Mouse (Mus musculus): ENCODE data around the gene Olfr969. TPM values are rescaled to one million over a fixed set of nuclear protein-coding genes. Genes with fewer than 3 reads are reported as not detected.
"Not testable (repeated sequence)": the region's sequence is repeated elsewhere in the genome, so short reads cannot be mapped to it uniquely, and the experiment has no call there.

The Olfr969 gene
- polyA plus RNA-seq (2015; fragmentation: Nextera tagmentation; extraction: Ambion mirVana) = not detected in 2 replicates

DNA sequence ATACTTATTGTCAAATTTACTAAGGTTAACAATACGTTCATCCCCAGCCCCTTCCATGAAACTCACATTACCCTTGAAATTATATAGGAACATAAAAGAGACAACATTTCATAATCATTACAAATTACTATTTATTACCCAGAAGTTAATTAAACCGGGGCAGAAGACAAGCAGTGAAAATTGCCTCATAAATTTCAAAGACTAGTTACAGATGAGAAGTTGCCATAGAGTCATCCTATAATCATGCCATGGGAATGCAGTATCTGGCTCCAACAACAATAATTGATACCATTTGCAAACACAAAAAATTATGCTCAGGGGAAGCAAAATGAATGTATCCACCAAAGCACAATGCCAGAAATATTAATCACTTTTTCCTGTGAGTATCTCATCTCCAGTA is at the start of gene Olfr969:
Olfr969 (plus strand) TSS at position 388 of the 400 bp plus-strand sequence.
- H3K27ac ChIP-seq (ENCODE audit: low read length) = no peak within 1 kb of the TSS
- no peak for ATAC-seq (ENCODE audit: insufficient read depth, low FRiP score)
- no peak within 1 kb of the TSS for H3K9ac ChIP-seq (ENCODE audit: low read length)
- no peaks in the 10 kb centered on the region for H3K36me3 ChIP-seq (ENCODE audit: control insufficient read depth, insufficient read depth, low read length)
- H3K9me3 ChIP-seq (replicated peaks; ENCODE audit: control insufficient read depth, low read length) = no peaks in the 10 kb centered on the region
- H3K4me3 ChIP-seq (replicated peaks; ENCODE audit: low read length) = no peak within 1 kb of the TSS
- 74% methylated on average over 2 of the region's 2 CpGs for WGBS
- no peaks in the 10 kb centered on the region for H3K4me1 ChIP-seq (ENCODE audit: control insufficient read depth, insufficient read depth, low read length)
- no peak within 1 kb of the TSS for H3K4me2 ChIP-seq (ENCODE audit: low read depth, low read length)
- no peaks in the 10 kb centered on the region for H3K27me3 ChIP-seq (ENCODE audit: control insufficient read depth, insufficient read depth, low read length)

DNA sequence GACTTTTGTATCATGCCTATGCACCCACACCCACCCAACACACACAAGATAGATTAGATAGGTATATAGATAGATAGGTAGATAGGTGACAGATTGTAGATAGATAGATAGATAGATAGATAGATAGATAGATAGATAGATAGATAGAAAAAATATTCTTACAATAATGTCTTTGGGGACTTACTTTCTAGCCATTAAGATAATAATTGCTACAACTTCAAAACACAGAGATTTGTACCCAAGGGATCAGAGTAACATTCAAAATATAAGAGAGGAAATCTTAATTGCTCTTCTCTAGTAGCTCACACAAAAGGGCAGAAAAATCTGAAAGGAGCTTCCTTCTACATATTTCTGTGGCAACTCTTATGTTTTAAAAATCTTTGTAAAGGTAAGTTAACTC is 44.8 kb upstream of the Olfr969 start, which contains the start of gene Olfr967:
Olfr967 (plus strand) TSS at position 301 of the 400 bp plus-strand sequence.
- no peaks in the 10 kb centered on the region for H3K27me3 ChIP-seq (ENCODE audit: control insufficient read depth, insufficient read depth, low read length)
- H3K36me3 ChIP-seq (ENCODE audit: control insufficient read depth, insufficient read depth, low read length) = no peaks in the 10 kb centered on the region
- H3K9ac ChIP-seq (ENCODE audit: low read length) = no peak within 1 kb of the TSS
- no peaks in the 10 kb centered on the region for H3K4me1 ChIP-seq (ENCODE audit: control insufficient read depth, insufficient read depth, low read length)
- no peak within 1 kb of the TSS for H3K4me3 ChIP-seq (replicated peaks; ENCODE audit: low read length)
- no peak within 1 kb of the TSS for H3K27ac ChIP-seq (ENCODE audit: low read length)
- ATAC-seq (ENCODE audit: insufficient read depth, low FRiP score) = no peak
- H3K4me2 ChIP-seq (ENCODE audit: low read depth, low read length) = no peak within 1 kb of the TSS
- H3K9me3 ChIP-seq (replicated peaks; ENCODE audit: control insufficient read depth, low read length) = no peaks in the 10 kb centered on the region

DNA sequence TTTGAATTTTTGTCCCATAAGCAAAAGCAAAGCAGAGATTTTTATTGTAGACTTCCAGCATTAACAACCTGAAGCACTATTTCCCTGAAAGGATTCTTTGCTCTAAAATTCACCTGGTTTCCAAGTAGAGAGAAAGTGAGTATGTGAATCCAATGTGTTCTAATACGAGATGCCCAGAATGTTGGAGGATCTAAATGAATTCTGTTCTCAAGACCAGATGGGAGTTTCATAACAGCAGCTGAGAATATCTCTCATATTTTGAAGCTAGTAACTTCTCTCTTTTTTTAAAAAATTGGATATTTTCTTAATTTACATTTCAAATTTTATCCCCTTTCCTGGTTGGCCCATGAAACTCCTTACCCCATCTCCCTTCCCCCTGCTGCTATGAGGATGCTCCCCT is 44.3 kb upstream of the Olfr969 start:
- Histone ChIP-seq H3K4me2 (ENCODE audit: low read depth, low read length) (no peak overlapping the region), H3K36me3 (ENCODE audit: control insufficient read depth, insufficient read depth, low read length) (no peaks in the 10 kb centered on the region), H3K4me3 (replicated peaks; ENCODE audit: low read length) (no peak overlapping the region), H3K27ac (ENCODE audit: low read length) (no peak overlapping the region), H3K27me3 (ENCODE audit: control insufficient read depth, insufficient read depth, low read length) (no peaks in the 10 kb centered on the region), H3K4me1 (ENCODE audit: control insufficient read depth, insufficient read depth, low read length) (no peaks in the 10 kb centered on the region), H3K9ac (ENCODE audit: low read length) (no peak overlapping the region), H3K9me3 (replicated peaks; ENCODE audit: control insufficient read depth, low read length) (no peaks in the 10 kb centered on the region)
- WGBS = 86% methylated on average over 1 of the region's 1 CpGs
- no peak for ATAC-seq (ENCODE audit: insufficient read depth, low FRiP score)

DNA sequence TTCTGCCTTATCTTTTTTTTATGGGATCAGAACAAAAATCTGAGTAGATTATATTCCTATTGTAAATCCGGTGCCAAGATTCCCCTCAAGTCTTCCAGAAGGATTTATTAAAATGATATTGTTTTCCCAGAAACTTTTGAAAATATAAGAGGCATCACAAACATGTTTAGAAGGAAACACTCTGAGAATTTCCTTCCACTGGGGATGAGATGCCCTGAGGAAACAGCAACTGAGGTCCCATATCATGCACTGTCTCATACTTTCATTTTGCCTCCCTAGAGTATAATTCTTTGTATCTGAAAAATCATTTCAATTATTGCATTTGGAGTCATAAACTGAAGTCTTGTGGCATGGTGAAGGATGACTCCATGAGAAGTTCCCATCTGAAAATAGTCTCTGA is 7.6 kb upstream of the Olfr969 start, which contains the start of gene Olfr968:
Olfr968 (minus strand) TSS at position 101 of the 400 bp plus-strand sequence.
- Histone ChIP-seq H3K36me3 (ENCODE audit: control insufficient read depth, insufficient read depth, low read length) (no peaks in the 10 kb centered on the region), H3K9ac (ENCODE audit: low read length) (no peak within 1 kb of the TSS), H3K4me3 (replicated peaks; ENCODE audit: low read length) (no peak within 1 kb of the TSS), H3K27me3 (ENCODE audit: control insufficient read depth, insufficient read depth, low read length) (no peaks in the 10 kb centered on the region), H3K4me2 (ENCODE audit: low read depth, low read length) (no peak within 1 kb of the TSS), H3K27ac (ENCODE audit: low read length) (no peak within 1 kb of the TSS), H3K9me3 (replicated peaks; ENCODE audit: control insufficient read depth, low read length) (no peaks in the 10 kb centered on the region), H3K4me1 (ENCODE audit: control insufficient read depth, insufficient read depth, low read length) (no peaks in the 10 kb centered on the region)
- ATAC-seq (ENCODE audit: insufficient read depth, low FRiP score) = no peak
- WGBS = 76% methylated on average over 1 of the region's 1 CpGs

DNA sequence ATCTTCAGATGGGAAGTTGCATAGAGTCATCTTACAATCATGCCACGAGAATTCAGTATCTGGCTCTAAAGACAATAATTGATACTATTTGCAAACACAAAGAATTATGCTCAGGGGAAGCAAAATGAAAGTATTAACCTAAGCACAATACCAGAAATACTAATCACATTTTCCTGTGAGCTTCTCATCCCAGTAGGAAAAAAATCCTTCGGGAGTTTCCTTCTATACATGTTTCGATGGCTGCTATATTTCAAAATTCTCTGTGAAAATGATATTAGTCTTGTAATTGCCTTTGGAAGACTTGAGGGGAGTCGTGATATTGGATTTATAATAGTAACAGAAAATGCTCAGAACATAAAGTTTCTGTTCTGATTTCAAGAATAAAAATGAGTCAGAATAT is 17.8 kb downstream of the Olfr969 start, which contains the start of gene Olfr970:
Olfr970 (plus strand) TSS at position 301 of the 400 bp plus-strand sequence.
- no peaks in the 10 kb centered on the region for H3K4me1 ChIP-seq (ENCODE audit: control insufficient read depth, insufficient read depth, low read length)
- no peaks in the 10 kb centered on the region for H3K9me3 ChIP-seq (replicated peaks; ENCODE audit: control insufficient read depth, low read length)
- H3K4me2 ChIP-seq (ENCODE audit: low read depth, low read length) = no peak within 1 kb of the TSS
- ATAC-seq (ENCODE audit: insufficient read depth, low FRiP score) = no peak
- H3K9ac ChIP-seq (ENCODE audit: low read length) = no peak within 1 kb of the TSS
- no peaks in the 10 kb centered on the region for H3K36me3 ChIP-seq (ENCODE audit: control insufficient read depth, insufficient read depth, low read length)
- WGBS = 78% methylated on average over 4 of the region's 4 CpGs
- H3K27me3 ChIP-seq (ENCODE audit: control insufficient read depth, insufficient read depth, low read length) = no peaks in the 10 kb centered on the region
- H3K4me3 ChIP-seq (replicated peaks; ENCODE audit: low read length) = no peak within 1 kb of the TSS
- H3K27ac ChIP-seq (ENCODE audit: low read length) = no peak within 1 kb of the TSS

DNA sequence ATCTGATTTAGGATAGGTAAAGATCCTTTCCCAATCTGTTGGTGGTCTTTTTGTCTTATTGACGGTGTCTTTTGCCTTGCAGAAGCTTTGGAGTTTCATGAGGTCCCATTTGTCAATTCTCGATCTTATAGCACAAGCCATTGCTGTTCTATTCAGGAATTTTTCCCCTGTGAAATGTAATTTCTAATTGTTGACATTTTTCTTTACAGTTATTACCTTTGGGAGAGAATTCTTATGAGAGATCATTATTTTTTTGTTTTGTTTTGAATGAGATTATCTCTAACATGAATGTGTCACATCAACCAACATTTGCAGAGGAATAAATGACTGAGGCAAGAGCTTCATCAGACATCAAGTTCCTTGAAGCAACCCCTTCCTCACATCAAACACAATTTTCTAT is 45.8 kb downstream of the Olfr969 start, which contains the start of gene Olfr971:
Olfr971 (plus strand) TSS at position 301 of the 400 bp plus-strand sequence.
- H3K4me1 ChIP-seq (ENCODE audit: control insufficient read depth, insufficient read depth, low read length); H3K27me3 ChIP-seq (ENCODE audit: control insufficient read depth, insufficient read depth, low read length); H3K4me2 ChIP-seq (ENCODE audit: low read depth, low read length); H3K27ac ChIP-seq (ENCODE audit: low read length); H3K36me3 ChIP-seq (ENCODE audit: control insufficient read depth, insufficient read depth, low read length); ATAC-seq (ENCODE audit: insufficient read depth, low FRiP score); H3K4me3 ChIP-seq (replicated peaks; ENCODE audit: low read length); H3K9me3 ChIP-seq (replicated peaks; ENCODE audit: control insufficient read depth, low read length); H3K9ac ChIP-seq (ENCODE audit: low read length): not testable (repeated sequence)
- 94% methylated on average over 1 of the region's 2 CpGs for WGBS

Other genes starting within 250 kb of the Olfr969 start
- not detected in 2 replicates for gene Olfr958, start 236.9 kb upstream of the Olfr969 start, polyA plus RNA-seq (2015; fragmentation: Nextera tagmentation; extraction: Ambion mirVana)
- not detected in 2 replicates for gene Olfr959, start 215.4 kb upstream of the Olfr969 start, polyA plus RNA-seq (2015; fragmentation: Nextera tagmentation; extraction: Ambion mirVana)
- 30.5 and 40.5 TPM in 2 replicates for gene AW551984, start 186.5 kb upstream of the Olfr969 start, polyA plus RNA-seq (2015; fragmentation: Nextera tagmentation; extraction: Ambion mirVana)
- gene Olfr148, start 180.3 kb upstream of the Olfr969 start, polyA plus RNA-seq (2015; fragmentation: Nextera tagmentation; extraction: Ambion mirVana) = not detected in 2 replicates
- not detected in 2 replicates for gene Olfr960, start 169.6 kb upstream of the Olfr969 start, polyA plus RNA-seq (2015; fragmentation: Nextera tagmentation; extraction: Ambion mirVana)
- gene Olfr961, start 145.9 kb upstream of the Olfr969 start, polyA plus RNA-seq (2015; fragmentation: Nextera tagmentation; extraction: Ambion mirVana) = not detected in 2 replicates
- gene Olfr963, start 123.7 kb upstream of the Olfr969 start, polyA plus RNA-seq (2015; fragmentation: Nextera tagmentation; extraction: Ambion mirVana) = not detected in 2 replicates
- not detected in 2 replicates for gene Olfr149, start 83.8 kb upstream of the Olfr969 start, polyA plus RNA-seq (2015; fragmentation: Nextera tagmentation; extraction: Ambion mirVana)
- not detected in 2 replicates for gene Olfr965, start 79.6 kb upstream of the Olfr969 start, polyA plus RNA-seq (2015; fragmentation: Nextera tagmentation; extraction: Ambion mirVana)
- not detected in 2 replicates for gene Olfr150, start 60.0 kb upstream of the Olfr969 start, polyA plus RNA-seq (2015; fragmentation: Nextera tagmentation; extraction: Ambion mirVana)
- not detected in 2 replicates for gene Olfr967, start 44.7 kb upstream of the Olfr969 start, polyA plus RNA-seq (2015; fragmentation: Nextera tagmentation; extraction: Ambion mirVana)
- not detected in 2 replicates for gene Olfr968, start 7.7 kb upstream of the Olfr969 start, polyA plus RNA-seq (2015; fragmentation: Nextera tagmentation; extraction: Ambion mirVana)
- not detected in 2 replicates for gene Olfr970, start 17.9 kb downstream of the Olfr969 start, polyA plus RNA-seq (2015; fragmentation: Nextera tagmentation; extraction: Ambion mirVana)
- not detected in 2 replicates for gene Olfr971, start 45.9 kb downstream of the Olfr969 start, polyA plus RNA-seq (2015; fragmentation: Nextera tagmentation; extraction: Ambion mirVana)
- gene Olfr972, start 75.5 kb downstream of the Olfr969 start, polyA plus RNA-seq (2015; fragmentation: Nextera tagmentation; extraction: Ambion mirVana) = not detected in 2 replicates
- gene Olfr229, start 116.4 kb downstream of the Olfr969 start, polyA plus RNA-seq (2015; fragmentation: Nextera tagmentation; extraction: Ambion mirVana) = not detected in 2 replicates
- not detected in 2 replicates for gene Olfr974, start 146.6 kb downstream of the Olfr969 start, polyA plus RNA-seq (2015; fragmentation: Nextera tagmentation; extraction: Ambion mirVana)
- not detected in 2 replicates for gene Olfr975, start 161.1 kb downstream of the Olfr969 start, polyA plus RNA-seq (2015; fragmentation: Nextera tagmentation; extraction: Ambion mirVana)
- not detected in 2 replicates for gene Olfr976, start 170.2 kb downstream of the Olfr969 start, polyA plus RNA-seq (2015; fragmentation: Nextera tagmentation; extraction: Ambion mirVana)
- gene Olfr978, start 201.2 kb downstream of the Olfr969 start, polyA plus RNA-seq (2015; fragmentation: Nextera tagmentation; extraction: Ambion mirVana) = not detected in 2 replicates
- not detected in 2 replicates for gene Olfr979, start 212.5 kb downstream of the Olfr969 start, polyA plus RNA-seq (2015; fragmentation: Nextera tagmentation; extraction: Ambion mirVana)
- not detected in 2 replicates for gene Olfr980, start 218.6 kb downstream of the Olfr969 start, polyA plus RNA-seq (2015; fragmentation: Nextera tagmentation; extraction: Ambion mirVana)
- not detected in 2 replicates for gene Olfr981, start 230.5 kb downstream of the Olfr969 start, polyA plus RNA-seq (2015; fragmentation: Nextera tagmentation; extraction: Ambion mirVana)

Data from stomach, embryonic 16.5 days (tissue).